Mouse (Mus musculus): Measurements from ENCODE around the gene Cyp4f39.
"Not testable (repeated sequence)": the region's sequence is repeated elsewhere in the genome, so short reads cannot be mapped to it uniquely, and the experiment has no call there.

The Cyp4f39 gene

GRCm38 (mm10) chr17:32532356-32532755 lies 79.8 kb downstream of the Cyp4f39 start:
- DNase-seq = not testable (repeated sequence)

DNA sequence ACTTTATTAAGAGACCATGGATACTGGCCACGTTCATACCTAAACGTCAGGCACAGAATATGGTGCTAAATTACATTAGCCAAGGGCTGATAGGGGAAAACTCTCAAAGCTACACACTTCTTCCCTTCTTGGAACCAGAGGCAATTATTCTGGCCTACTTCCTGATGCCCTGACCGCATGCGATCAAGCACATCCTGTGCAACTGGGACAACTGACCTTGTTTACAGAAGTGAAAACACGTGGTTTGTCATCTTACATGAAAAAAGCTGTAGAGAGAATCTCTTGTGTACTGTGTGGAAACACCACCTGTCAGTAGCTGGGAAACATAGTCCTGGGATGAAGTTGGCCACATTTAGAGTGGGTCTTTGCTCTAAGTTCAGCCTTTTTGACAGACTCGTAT lies 81.5 kb downstream of the Cyp4f39 start:
- no peak for DNase-seq

DNA sequence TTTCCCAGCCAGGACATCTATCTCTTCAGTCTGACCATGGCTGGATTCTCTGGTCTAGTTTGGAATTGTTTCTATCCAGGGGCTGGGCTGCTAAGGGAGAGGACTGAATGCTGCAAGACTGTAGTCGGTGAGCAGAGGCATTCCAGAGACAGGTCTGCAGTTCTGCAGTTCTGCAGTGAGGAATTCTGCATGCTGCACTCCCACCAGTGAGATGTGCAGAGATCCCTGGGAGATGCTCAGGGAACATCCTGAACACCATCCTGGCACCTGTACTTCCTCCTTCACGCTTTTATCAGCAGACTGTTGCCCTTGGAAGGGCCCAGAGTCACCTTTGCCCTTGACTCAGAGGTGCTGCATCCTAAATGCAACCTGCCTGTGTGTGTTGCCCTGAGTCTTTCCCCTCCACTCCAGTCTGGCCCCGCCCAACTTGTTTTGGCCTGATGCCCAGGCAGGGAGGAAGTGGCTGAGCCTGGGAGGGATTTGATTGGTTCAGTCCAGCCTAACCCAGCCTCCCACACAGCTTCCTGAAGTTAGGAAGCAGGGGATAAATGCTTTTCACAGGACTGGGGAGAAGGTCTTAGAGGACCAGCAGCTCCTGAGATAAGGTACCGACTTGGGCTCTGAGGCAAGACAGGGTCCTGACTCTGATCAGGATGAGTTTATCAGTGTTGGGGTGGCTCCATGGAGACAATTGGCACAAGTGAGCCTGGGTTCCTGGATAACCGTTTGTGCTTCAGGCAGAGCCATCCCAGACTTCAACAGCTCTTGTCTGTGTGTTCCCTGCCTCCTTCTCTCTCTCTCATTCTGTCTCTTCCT lies 83.7 kb downstream of the Cyp4f39 start, which contains the start of gene Cyp4f16:
TSS of gene Cyp4f16 (plus strand) at position 508 of the 816 bp plus-strand sequence.
- peak; percentile 94 for DNase-seq

- DNase-seq = peak; percentile 35
Measured at GRCm38 (mm10) chr17:32536867-32537250, 84.3 kb downstream of the Cyp4f39 start.
